Mouse (Mus musculus): ENCODE data around the gene Gm8251. TPM values are rescaled to one million over a fixed set of nuclear protein-coding genes. Genes with fewer than 3 reads are reported as not detected.

Gm8251 gene
- polyA plus RNA-seq, 1 experiment from 2014 or later = 0.05 TPM

Other genes with a start within 250 kb of the Gm8251 start
- 10.5 and 11.0 TPM in 2 replicates for gene Uxs1, start 234.1 kb downstream of the Gm8251 start, polyA plus RNA-seq (2015; fragmentation: Nextera tagmentation; extraction: Ambion mirVana)
- gene Tpp2, start 128.3 kb downstream of the Gm8251 start, polyA plus RNA-seq (2015; fragmentation: Nextera tagmentation; extraction: Ambion mirVana) = 50.7 and 51.0 TPM in 2 replicates
- gene Mettl21c, start 41.9 kb downstream of the Gm8251 start, polyA plus RNA-seq (2015; fragmentation: Nextera tagmentation; extraction: Ambion mirVana) = 0.21 and 0.37 TPM in 2 replicates
- 62.9 and 74.8 TPM in 2 replicates for gene Tex30, start 40.5 kb upstream of the Gm8251 start, polyA plus RNA-seq (2015; fragmentation: Nextera tagmentation; extraction: Ambion mirVana)
- 40.3 and 41.2 TPM in 2 replicates for gene Kdelc1, start 56.9 kb upstream of the Gm8251 start, polyA plus RNA-seq (2015; fragmentation: Nextera tagmentation; extraction: Ambion mirVana)
- gene Bivm, start 57.0 kb upstream of the Gm8251 start, polyA plus RNA-seq (2015; fragmentation: Nextera tagmentation; extraction: Ambion mirVana) = 11.0 and 13.4 TPM in 2 replicates
- gene Ercc5, start 85.8 kb upstream of the Gm8251 start, polyA plus RNA-seq (2015; fragmentation: Nextera tagmentation; extraction: Ambion mirVana) = 13.4 and 14.6 TPM in 2 replicates
- 0.21 and 0.41 TPM in 2 replicates for gene Mettl21e, start 157.0 kb upstream of the Gm8251 start, polyA plus RNA-seq (2015; fragmentation: Nextera tagmentation; extraction: Ambion mirVana)

All from heart, embryonic 16.5 days (tissue).